Mouse (Mus musculus): ENCODE results near the gene Cnnm4.

- no peak for TF ChIP-seq CTCF (IDR thresholded peaks at IDR 0.05; ENCODE audit: low read depth)
- TF ChIP-seq EP300 (IDR thresholded peaks at IDR 0.05; ENCODE audit: low read depth) = no peak
Measured at GRCm38 (mm10) chr1:36475480-36476110, 4.2 kb downstream of the Cnnm4 start.
